In genomic region chr2:168761141-168761540, GRCm38 (mm10) we compare ENCODE assay signal across 26 mouse cellular contexts. TPM values are rescaled to one million over a fixed set of nuclear protein-coding genes. Genes with fewer than 3 reads are reported as not detected.
A peak's percentile ranks its signal among the peaks of the same experiment; 100 is the strongest.
DNase-seq lines count a peak whose midpoint lies in the region; ATAC-seq and TF ChIP-seq lines count a peak whose summit lies in the region.
"Had no signal": no experiment of that assay in that cellular context is flagged by ENCODE, and none has a peak within 500 bp of the region (broad histone marks: within the 10 kb centered on the region; RNA-seq: fewer than 3 reads in every experiment).

No protein-coding gene starts in this region.

- H3K9me3 ChIP-seq in hindbrain, embryonic 10.5 days = no peaks in the 10 kb centered on the region
- H3K9me3 ChIP-seq in hindbrain, embryonic 12.5 days (replicated peaks) = no peaks in the 10 kb centered on the region
- H3K9me3 ChIP-seq in ES-Bruce4 (replicated peaks; ENCODE audit: control insufficient read depth, insufficient read depth, low read length, poor library complexity, severe bottlenecking) = no peaks in the 10 kb centered on the region
- no peaks in the 10 kb centered on the region for H3K9me3 ChIP-seq in neural tube, embryonic 15.5 days (replicated peaks)
- H3K9me3 ChIP-seq: forebrain, embryonic 13.5 days; heart, embryonic 13.5 days; hindbrain, embryonic 13.5 days; intestine, embryonic 15.5 days had no signal

- WGBS in hindbrain, embryonic 10.5 days = 86% methylated on average over 9 of the region's 9 CpGs
- 85% methylated on average over 9 of the region's 9 CpGs for WGBS in hindbrain, embryonic 12.5 days
- WGBS in neural tube, embryonic 15.5 days = 91% methylated on average over 9 of the region's 9 CpGs

- H3K4me3 ChIP-seq in hindbrain, embryonic 10.5 days = no peak overlapping the region
- no peak overlapping the region for H3K4me3 ChIP-seq in hindbrain, embryonic 12.5 days
- H3K4me3 ChIP-seq in ES-Bruce4 (ENCODE audit: low read depth, low read length) = peak overlapping the region; percentile 64
- H3K4me3 ChIP-seq in neural tube, embryonic 15.5 days (replicated peaks) = no peak overlapping the region
- H3K4me3 ChIP-seq: forebrain, embryonic 13.5 days; heart, embryonic 13.5 days; hindbrain, embryonic 13.5 days; intestine, embryonic 15.5 days had no signal

- H3K36me3 ChIP-seq in hindbrain, embryonic 10.5 days = peaks cover 35% of the 10 kb centered on the region
- peaks cover 1% of the 10 kb centered on the region for H3K36me3 ChIP-seq in hindbrain, embryonic 12.5 days
- H3K36me3 ChIP-seq in ES-Bruce4 (ENCODE audit: control insufficient read depth, insufficient read depth, low read length, poor library complexity, severe bottlenecking) = peaks cover 16% of the 10 kb centered on the region
- no peaks in the 10 kb centered on the region for H3K36me3 ChIP-seq in neural tube, embryonic 15.5 days
- H3K36me3 ChIP-seq: intestine, embryonic 15.5 days had no signal

- no peak for ATAC-seq in hindbrain, embryonic 12.5 days (ENCODE audit: low FRiP score)
- no peak for ATAC-seq in neural tube, embryonic 15.5 days (ENCODE audit: low FRiP score)
- ATAC-seq: forebrain, embryonic 13.5 days; forebrain, embryonic 16.5 days; hindbrain, embryonic 16.5 days; intestine, embryonic 15.5 days had no signal

- H3K27me3 ChIP-seq in hindbrain, embryonic 10.5 days (ENCODE audit: insufficient read depth, poor library complexity, severe bottlenecking) = no peaks in the 10 kb centered on the region
- peaks cover 22% of the 10 kb centered on the region for H3K27me3 ChIP-seq in hindbrain, embryonic 12.5 days
- H3K27me3 ChIP-seq in ES-Bruce4 (ENCODE audit: control insufficient read depth, insufficient read depth, low read length, poor library complexity, severe bottlenecking) = no peaks in the 10 kb centered on the region
- peaks cover 22% of the 10 kb centered on the region for H3K27me3 ChIP-seq in neural tube, embryonic 15.5 days (replicated peaks)

- 0 out of 2 replicates have a peak, but pooled peaks have one; percentile 4 for TF ChIP-seq EP300 in ES-Bruce4 (IDR thresholded peaks at IDR 0.05; ENCODE audit: insufficient read depth, low read depth, low read length)

- no peak for TF ChIP-seq CTCF in ES-Bruce4 (IDR thresholded peaks at IDR 0.05; ENCODE audit: low read depth, low read length)

- TF ChIP-seq POLR2A in ES-Bruce4 (IDR thresholded peaks at IDR 0.05; ENCODE audit: insufficient read depth, low read length) = no peak

- no peak for DNase-seq in hindbrain, embryonic 10.5 days (ENCODE audit: low spot score)
- DNase-seq in R1 (ENCODE audit: low read depth, low spot score) = peak; percentile 98
- no peak for DNase-seq in gastrocnemius, postnatal 25 days
- DNase-seq: adrenal gland, postnatal 10 days; adrenal gland, postnatal 36 days; B cell, adult 2 months; cerebellum, adult 18-20 months; cerebellum, adult 9-10 months; cerebellum, postnatal 14 days; gastrocnemius, postnatal 10 days; heart, adult 18-20 months; heart, postnatal 14 days; heart, postnatal 4 days; kidney, adult 11 months had no signal

- peaks cover 56% of the 10 kb centered on the region for H3K4me1 ChIP-seq in hindbrain, embryonic 10.5 days (replicated peaks)
- H3K4me1 ChIP-seq in hindbrain, embryonic 12.5 days = peaks cover 36% of the 10 kb centered on the region
- peaks cover 3% of the 10 kb centered on the region for H3K4me1 ChIP-seq in ES-Bruce4 (ENCODE audit: control insufficient read depth, insufficient read depth, low read length)
- H3K4me1 ChIP-seq in neural tube, embryonic 15.5 days = peaks cover 42% of the 10 kb centered on the region

- no peak overlapping the region for H3K4me2 ChIP-seq in hindbrain, embryonic 12.5 days (replicated peaks)
- H3K4me2 ChIP-seq in neural tube, embryonic 15.5 days = no peak overlapping the region
- H3K4me2 ChIP-seq: heart, embryonic 13.5 days; intestine, embryonic 15.5 days had no signal

- no peak overlapping the region for H3K9ac ChIP-seq in hindbrain, embryonic 12.5 days
- H3K9ac ChIP-seq in ES-Bruce4 (ENCODE audit: low read depth, poor library complexity, severe bottlenecking) = peak overlapping the region; percentile 99
- no peak overlapping the region for H3K9ac ChIP-seq in neural tube, embryonic 15.5 days (replicated peaks)
- H3K9ac ChIP-seq: heart, embryonic 13.5 days; hindbrain, embryonic 13.5 days; intestine, embryonic 15.5 days had no signal

- peak overlapping the region; percentile 53; the same call in 1 of the 2 replicates for H3K27ac ChIP-seq in hindbrain, embryonic 10.5 days
- no peak overlapping the region for H3K27ac ChIP-seq in hindbrain, embryonic 12.5 days
- peak overlapping the region; percentile 92 for H3K27ac ChIP-seq in ES-Bruce4 (ENCODE audit: insufficient read depth, low read length)
- H3K27ac ChIP-seq in neural tube, embryonic 15.5 days (replicated peaks) = no peak overlapping the region
- H3K27ac ChIP-seq: forebrain, embryonic 13.5 days; heart, embryonic 13.5 days; hindbrain, embryonic 13.5 days; intestine, embryonic 15.5 days had no signal

RNA-seq across cellular contexts. Expression of gene Sall4, which starts 6.6 kb away (rescaled TPM):
- polyA plus RNA-seq in hindbrain, embryonic 10.5 days (2016; fragmentation: Nextera tagmentation; extraction: Ambion mirVana) = 19.0 and 44.4 TPM in 2 replicates
- polyA plus RNA-seq in hindbrain, embryonic 12.5 days (2016; fragmentation: Nextera tagmentation; extraction: Ambion mirVana) = 2.3 and 3.2 TPM in 2 replicates
- 244 and 245 TPM in 2 replicates for polyA plus RNA-seq in ES-Bruce4 (2011; ENCODE audit: insufficient read depth, insufficient read length, low read depth, missing spikeins)
- polyA plus RNA-seq in neural tube, embryonic 15.5 days (2015; fragmentation: Nextera tagmentation; extraction: Ambion mirVana) = 0.49 and 0.72 TPM in 2 replicates
- total RNA-seq in gastrocnemius, postnatal 25 days (2021) = 1 to 10 TPM; 1.2 to 2.2 TPM
- total RNA-seq: adrenal gland, adult 18-20 months; adrenal gland, postnatal 36 days; CH12.LX; MEL had no signal

RNA-seq across cellular contexts. Expression of gene Atp9a, which starts 18.9 kb away (rescaled TPM):
- 14.6 and 20.1 TPM in 2 replicates for polyA plus RNA-seq in hindbrain, embryonic 10.5 days (2016; fragmentation: Nextera tagmentation; extraction: Ambion mirVana)
- 50.8 and 54.2 TPM in 2 replicates for polyA plus RNA-seq in hindbrain, embryonic 12.5 days (2016; fragmentation: Nextera tagmentation; extraction: Ambion mirVana)
- polyA plus RNA-seq in ES-Bruce4 (2011; ENCODE audit: insufficient read depth, insufficient read length, low read depth, missing spikeins) = 28.9 and 29.3 TPM in 2 replicates
- 81.2 and 143 TPM in 2 replicates for polyA plus RNA-seq in neural tube, embryonic 15.5 days (2015; fragmentation: Nextera tagmentation; extraction: Ambion mirVana)
- total RNA-seq in gastrocnemius, postnatal 25 days (2021) = 10 to 100 TPM; 13.3 to 18.8 TPM
- total RNA-seq: MEL had no signal

Comparison
In these comparisons a context has a peak if more than half of its experiments do, and no peak if none do; other contexts are left out.
1. H3K27ac ChIP-seq: peak in hindbrain, embryonic 10.5 days (single experiment) and ES-Bruce4 (single experiment); none in hindbrain, embryonic 12.5 days (single experiment) and neural tube, embryonic 15.5 days (single experiment).